Mouse (Mus musculus) liver, embryonic 16.5 days (tissue): ENCODE data around the gene Ebf1. TPM values are rescaled to one million over a fixed set of nuclear protein-coding genes. Genes with fewer than 3 reads are reported as not detected.

Experiments
- ATAC-seq: fragments of 200-750 bp; cut with Nextera tagmentation; 2 replicates; pipeline ENCODE4 v1.8.0; 2017; ENCODE audit warnings: low read depth, mild to moderate bottlenecking, moderate number of reproducible peaks, moderate library complexity
- H3K27ac ChIP-seq: fragments of 300-500 bp; sonication (generic); 2 replicates; pipeline ENCODE4 v1.5.1; 2014; ENCODE audit warnings: mild to moderate bottlenecking, low read length
- H3K27me3 ChIP-seq: fragments of 300-500 bp; sonication (generic); 2 replicates; pipeline ENCODE4 v1.6.1; 2014; ENCODE audit warnings: low read depth, low read length, mixed read lengths; ENCODE audit not compliant: control insufficient read depth, insufficient read depth
- H3K36me3 ChIP-seq: fragments of 300-500 bp; sonication (generic); 2 replicates; pipeline ENCODE4 v1.6.1; 2014; ENCODE audit warnings: mild to moderate bottlenecking; ENCODE audit not compliant: control insufficient read depth, insufficient read depth
- H3K4me1 ChIP-seq: fragments of 300-500 bp; sonication (generic); 2 replicates; pipeline ENCODE4 v1.6.1; 2014; ENCODE audit warnings: low read depth, low read length, mixed read lengths; ENCODE audit not compliant: control insufficient read depth
- H3K4me2 ChIP-seq: fragments of 300-500 bp; sonication (generic); 2 replicates; pipeline ENCODE4 v1.6.1; 2014; ENCODE audit warnings: low read depth, low read length, mixed read lengths
- H3K4me3 ChIP-seq: fragments of 300-500 bp; sonication (generic); 2 replicates; pipeline ENCODE4 v1.5.1; 2014; ENCODE audit warnings: low read depth, mild to moderate bottlenecking, low read length
- H3K9ac ChIP-seq: fragments of 300-500 bp; sonication (generic); 2 replicates; pipeline ENCODE4 v1.6.1; 2014; ENCODE audit warnings: low read depth, low read length
- H3K9me3 ChIP-seq: fragments of 300-500 bp; sonication (generic); replicated peaks from 2 replicates; pipeline ENCODE4 v1.6.1; 2016; ENCODE audit warnings: low read length; ENCODE audit not compliant: control insufficient read depth
- WGBS: fragments of 180-500 bp; shearing (Covaris S2); extraction: QIAGEN DNeasy Blood & Tissue Kit; methylation state at CpG from one replicate; pipeline ENCODE4 v1.1.7; 2014; ENCODE audit not compliant: insufficient replicate concordance; 5-methylcytosine and 5-hydroxymethylcytosine counted together
- polyA plus RNA-seq: library from polyadenylated mRNA; unstranded; fragments of >200 nt; fragmentation: Nextera tagmentation; extraction: Ambion mirVana; gene quantifications from 2 replicates; pipeline ENCODE4 v1.2.1, GENCODE M21; 2015

Ebf1 gene
- polyA plus RNA-seq, 1 experiment from 2014 or later = 2.8 TPM

DNA sequence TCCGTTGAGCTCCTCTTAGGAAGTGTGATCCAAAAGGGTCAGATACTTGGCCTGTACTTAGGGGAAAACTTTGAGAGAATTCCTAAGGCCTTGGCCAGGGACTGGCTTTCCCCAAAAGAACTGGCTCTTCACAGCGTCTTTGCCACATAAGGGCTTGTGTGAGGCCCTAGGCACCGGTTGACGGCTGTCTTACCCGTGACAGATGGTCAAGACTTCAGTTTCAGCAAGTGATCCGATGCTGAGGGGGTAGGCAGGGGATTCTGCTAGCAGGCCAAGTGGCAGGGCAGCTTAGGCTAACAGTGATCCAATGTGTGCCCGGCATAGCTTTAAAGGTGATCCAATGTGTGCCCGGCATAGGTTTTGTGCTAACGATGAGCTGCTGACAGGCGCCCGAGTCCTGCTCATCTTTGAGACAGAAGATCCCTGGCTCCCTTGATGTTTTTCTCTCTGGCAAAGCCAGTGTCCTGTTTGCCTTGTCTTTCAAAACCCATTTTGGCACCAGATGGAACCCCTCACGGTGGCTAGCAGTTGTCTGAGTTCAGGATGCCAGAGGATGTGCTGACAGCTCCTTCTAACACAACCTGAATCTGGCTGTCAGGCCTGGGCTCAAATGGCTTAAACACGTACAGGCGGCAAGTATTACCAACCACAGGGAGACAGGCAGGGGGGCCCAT is 249.5 kb downstream of the Ebf1 start:
- 66% methylated on average over 14 of the region's 14 CpGs for WGBS

DNA sequence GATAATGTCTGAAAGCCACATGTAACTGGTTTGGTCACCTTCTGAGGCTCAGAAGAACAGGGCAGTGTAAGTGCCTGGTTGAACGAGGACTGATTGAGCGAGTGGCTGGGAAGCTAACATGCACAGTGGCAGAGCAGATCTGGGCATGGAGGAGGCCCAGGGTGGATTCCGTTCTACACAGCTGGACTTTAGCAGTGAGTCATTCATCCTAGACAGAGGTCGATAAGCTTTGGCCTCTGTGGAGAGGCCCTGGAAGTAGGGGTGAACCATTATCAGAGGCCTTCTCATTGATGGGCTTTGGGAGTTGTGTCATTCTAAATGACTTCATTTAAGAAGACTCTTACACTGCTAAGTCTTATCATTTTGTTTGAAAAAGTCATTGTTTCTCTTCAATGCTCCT is 250.3 kb downstream of the Ebf1 start:
- Histone ChIP-seq H3K9ac (no peak overlapping the region), H3K27ac (no peak overlapping the region), H3K4me3 (no peak overlapping the region), H3K9me3 (no peaks in the 10 kb centered on the region), H3K4me2 (no peak overlapping the region), H3K4me1 (no peaks in the 10 kb centered on the region), H3K27me3 (no peaks in the 10 kb centered on the region), H3K36me3 (no peaks in the 10 kb centered on the region)
- WGBS = 59% methylated on average over 4 of the region's 4 CpGs
- no peak for ATAC-seq

More for the DNA sequence above, 249.5 kb downstream of the Ebf1 start:
- no peak overlapping the region for H3K9ac ChIP-seq
- H3K4me1 ChIP-seq = no peaks in the 10 kb centered on the region
- H3K9me3 ChIP-seq = no peaks in the 10 kb centered on the region
- no peak overlapping the region for H3K27ac ChIP-seq
- no peak overlapping the region for H3K4me2 ChIP-seq
- H3K36me3 ChIP-seq = no peaks in the 10 kb centered on the region
- no peak overlapping the region for H3K4me3 ChIP-seq
- H3K27me3 ChIP-seq = no peaks in the 10 kb centered on the region
- ATAC-seq = no peak

DNA sequence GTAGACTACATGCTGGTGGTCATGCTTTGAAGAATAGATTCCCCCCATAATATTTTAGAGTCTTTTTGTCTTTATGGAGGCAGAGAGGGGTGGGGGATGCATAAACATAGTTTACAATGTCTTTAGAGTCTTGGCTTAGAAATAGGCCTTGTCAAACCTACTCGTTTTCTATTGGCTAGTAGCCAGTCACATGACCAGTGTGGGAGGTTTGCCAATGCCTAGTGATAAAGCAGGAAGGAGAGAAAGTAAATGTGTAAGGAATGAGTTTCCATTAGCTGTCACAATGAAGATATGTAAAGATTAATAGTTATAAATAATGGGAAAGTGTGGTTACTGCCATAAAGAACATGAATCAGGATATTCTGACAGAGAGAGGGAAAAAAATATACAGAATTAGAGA is 256.8 kb downstream of the Ebf1 start:
- Histone ChIP-seq H3K9me3 (no peaks in the 10 kb centered on the region), H3K4me3 (no peak overlapping the region), H3K36me3 (no peaks in the 10 kb centered on the region), H3K4me2 (no peak overlapping the region), H3K27ac (no peak overlapping the region), H3K27me3 (no peaks in the 10 kb centered on the region), H3K4me1 (no peaks in the 10 kb centered on the region), H3K9ac (no peak overlapping the region)
- ATAC-seq = no peak
- 48% methylated on average over 1 of the region's 1 CpGs for WGBS

DNA sequence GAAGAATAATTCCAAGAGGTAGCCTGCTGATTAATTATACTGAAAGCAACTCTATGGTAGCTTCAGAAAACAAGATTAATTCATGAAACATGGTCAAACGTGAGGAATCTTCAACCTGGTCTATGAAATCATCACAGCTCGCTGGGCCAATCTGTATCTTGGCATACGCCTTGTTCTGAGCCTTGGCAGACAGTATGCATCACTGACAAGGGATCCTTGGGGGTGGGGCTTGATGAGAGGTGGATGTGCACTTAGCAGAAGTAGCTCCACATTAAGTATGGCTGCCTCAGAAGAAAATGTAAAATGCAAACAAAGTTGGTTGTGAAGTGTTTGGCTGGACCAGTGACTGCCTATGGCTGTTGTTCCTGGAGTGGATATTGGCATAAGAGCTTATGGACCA is 258.1 kb downstream of the Ebf1 start:
- Histone ChIP-seq H3K4me3 (no peak overlapping the region), H3K9me3 (no peaks in the 10 kb centered on the region), H3K27ac (no peak overlapping the region), H3K36me3 (no peaks in the 10 kb centered on the region), H3K4me2 (no peak overlapping the region), H3K9ac (no peak overlapping the region), H3K27me3 (no peaks in the 10 kb centered on the region), H3K4me1 (no peaks in the 10 kb centered on the region)
- 56% methylated on average over 3 of the region's 3 CpGs for WGBS
- ATAC-seq = no peak

DNA sequence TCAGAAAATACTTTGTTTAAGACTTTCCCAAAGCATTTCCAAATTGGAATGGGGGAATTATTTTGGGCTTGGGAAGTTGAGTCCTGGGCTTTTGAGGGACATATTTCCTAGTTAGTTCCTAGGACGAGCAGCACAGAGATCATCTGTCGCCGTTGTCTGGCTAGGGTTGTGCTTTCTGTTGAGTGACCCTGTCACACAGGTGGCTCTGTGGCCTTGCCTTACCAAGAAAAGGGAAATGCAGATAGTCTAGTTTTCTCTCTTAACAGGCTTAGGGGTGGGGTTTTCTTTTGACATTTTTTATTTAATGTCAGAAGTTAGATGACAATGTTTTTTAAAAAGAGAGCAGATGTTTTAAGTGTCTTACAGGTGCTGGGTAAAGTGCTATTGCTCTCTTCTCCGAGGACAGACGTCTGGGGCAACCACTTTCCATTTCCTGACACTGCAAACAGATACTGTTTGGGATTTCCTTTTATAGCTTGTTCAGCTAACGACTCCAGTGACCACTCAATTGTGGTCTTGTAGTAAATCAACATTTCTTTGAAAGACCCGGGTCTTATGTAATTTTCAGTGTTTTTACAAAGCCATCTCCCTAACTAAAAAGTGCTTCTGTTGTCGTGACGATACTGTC is 264.1 kb downstream of the Ebf1 start:
- Histone ChIP-seq H3K27ac (no peak overlapping the region), H3K4me2 (no peak overlapping the region), H3K27me3 (no peaks in the 10 kb centered on the region), H3K4me1 (no peaks in the 10 kb centered on the region), H3K36me3 (no peaks in the 10 kb centered on the region), H3K9me3 (no peaks in the 10 kb centered on the region), H3K4me3 (no peak overlapping the region), H3K9ac (no peak overlapping the region)
- ATAC-seq = no peak
- WGBS = 11% methylated on average over 9 of the region's 9 CpGs

DNA sequence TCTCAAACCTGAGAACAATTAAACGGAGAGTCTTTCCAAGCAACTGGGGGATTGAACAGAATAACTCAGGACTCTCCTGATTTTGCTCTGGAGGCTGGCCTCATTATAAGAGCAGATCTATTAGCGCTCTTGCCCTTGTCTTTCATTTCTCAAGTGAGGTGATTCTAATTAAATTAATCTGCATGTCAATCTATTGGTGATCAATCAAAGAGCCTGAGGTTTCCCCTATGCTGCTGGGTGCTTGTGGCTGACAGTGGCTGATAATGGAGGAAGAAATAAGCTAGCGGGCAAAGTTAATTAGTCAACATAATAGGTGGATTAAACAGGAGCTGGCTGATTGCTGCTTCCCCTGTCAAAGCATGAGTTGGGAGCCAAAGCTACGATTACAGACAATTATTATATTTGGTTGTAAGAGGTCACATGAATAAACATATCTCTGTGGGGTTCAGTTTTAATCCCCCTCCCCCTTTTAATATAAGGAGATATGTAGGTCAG is 265.4 kb downstream of the Ebf1 start:
- Histone ChIP-seq H3K4me2 (no peak overlapping the region), H3K27me3 (no peaks in the 10 kb centered on the region), H3K9me3 (no peaks in the 10 kb centered on the region), H3K4me3 (no peak overlapping the region), H3K36me3 (no peaks in the 10 kb centered on the region), H3K27ac (no peak overlapping the region), H3K4me1 (no peaks in the 10 kb centered on the region), H3K9ac (no peak overlapping the region)
- no peak for ATAC-seq
- 65% methylated on average over 4 of the region's 4 CpGs for WGBS

DNA sequence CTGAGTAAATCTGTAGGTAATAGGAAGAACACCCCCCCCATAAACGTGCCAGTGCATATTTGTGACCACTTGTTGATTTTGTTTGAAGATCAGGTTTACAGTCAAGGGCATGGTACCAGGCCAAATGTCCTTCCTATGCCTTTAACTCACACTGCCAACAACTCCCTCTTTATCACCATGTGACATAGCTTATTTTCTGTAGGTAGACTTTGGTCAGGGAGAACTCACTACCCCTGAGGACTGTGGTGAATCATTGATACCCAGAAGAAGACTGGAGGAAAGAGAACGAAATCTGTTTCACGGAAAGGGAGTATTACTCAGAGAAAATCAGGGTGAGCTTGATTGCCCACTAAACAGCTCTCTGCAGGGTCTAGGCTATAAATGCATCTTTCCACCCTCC is 267.2 kb downstream of the Ebf1 start:
- H3K4me3 ChIP-seq = no peak overlapping the region
- H3K4me1 ChIP-seq = no peaks in the 10 kb centered on the region
- 56% methylated on average over 3 of the region's 3 CpGs for WGBS
- ATAC-seq = no peak
- no peaks in the 10 kb centered on the region for H3K9me3 ChIP-seq
- no peaks in the 10 kb centered on the region for H3K36me3 ChIP-seq
- no peak overlapping the region for H3K4me2 ChIP-seq
- H3K9ac ChIP-seq = no peak overlapping the region
- H3K27ac ChIP-seq = no peak overlapping the region
- H3K27me3 ChIP-seq = no peaks in the 10 kb centered on the region

DNA sequence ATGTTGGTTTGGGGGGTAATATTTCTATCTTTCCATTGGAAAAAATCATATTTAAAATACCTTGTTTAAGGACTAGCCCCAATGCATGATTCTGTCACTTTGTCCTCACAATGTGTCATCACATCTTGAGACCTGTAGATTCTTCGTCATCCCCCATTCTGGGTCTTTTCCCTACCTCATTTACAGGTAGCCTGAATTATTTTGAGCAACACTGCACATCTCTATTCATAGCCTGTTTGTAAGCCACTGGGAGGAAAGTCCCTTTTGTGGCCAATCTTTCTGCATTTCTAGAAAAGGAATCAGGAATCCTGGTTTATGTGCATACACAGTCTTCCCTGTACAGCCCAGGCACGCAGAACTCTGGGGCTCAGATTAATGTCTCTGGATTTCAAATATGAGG is 269.8 kb downstream of the Ebf1 start:
- H3K4me1 ChIP-seq = no peaks in the 10 kb centered on the region
- 60% methylated on average over 2 of the region's 2 CpGs for WGBS
- no peaks in the 10 kb centered on the region for H3K27me3 ChIP-seq
- H3K4me3 ChIP-seq = no peak overlapping the region
- no peak overlapping the region for H3K9ac ChIP-seq
- no peak overlapping the region for H3K27ac ChIP-seq
- H3K4me2 ChIP-seq = no peak overlapping the region
- ATAC-seq = no peak
- no peaks in the 10 kb centered on the region for H3K36me3 ChIP-seq
- H3K9me3 ChIP-seq = no peaks in the 10 kb centered on the region

DNA sequence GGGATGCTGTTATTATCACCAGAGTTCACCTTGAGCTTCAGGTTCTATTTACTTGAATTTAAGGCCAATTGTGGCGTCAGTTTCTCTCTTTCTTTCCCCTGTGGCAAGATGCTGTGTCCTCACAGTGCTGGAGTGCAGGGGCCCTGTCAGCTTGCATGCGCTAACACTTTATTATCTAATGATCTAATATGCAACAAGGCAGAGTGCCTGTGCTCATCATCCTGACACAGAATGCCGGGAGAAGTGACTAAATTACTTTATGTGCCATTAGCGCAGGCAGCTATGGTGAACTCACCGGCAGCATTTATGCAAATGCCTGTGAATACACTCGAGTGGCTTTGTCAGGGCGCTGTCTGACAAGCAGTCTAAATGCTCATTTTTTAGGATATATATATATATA is 270.6 kb downstream of the Ebf1 start:
- H3K4me3 ChIP-seq = no peak overlapping the region
- no peak overlapping the region for H3K27ac ChIP-seq
- WGBS = 72% methylated on average over 7 of the region's 7 CpGs
- no peak for ATAC-seq
- H3K4me1 ChIP-seq = no peaks in the 10 kb centered on the region
- H3K27me3 ChIP-seq = no peaks in the 10 kb centered on the region
- no peak overlapping the region for H3K4me2 ChIP-seq
- no peak overlapping the region for H3K9ac ChIP-seq
- H3K9me3 ChIP-seq = no peaks in the 10 kb centered on the region
- no peaks in the 10 kb centered on the region for H3K36me3 ChIP-seq
